Mouse (Mus musculus) G1E-ER4 (cell line): Measurements from ENCODE around the gene S100a13. TPM values are rescaled to one million over a fixed set of nuclear protein-coding genes. Genes with fewer than 3 reads are reported as not detected.

Experiments
- GATA1 ChIP-seq: IDR thresholded peaks from one replicate; pipeline ENCODE4 v1.8.0; 2012; ENCODE audit warnings: low read length, inconsistent platforms
- polyA plus RNA-seq: library from polyadenylated mRNA; stranded (reverse); fragments of >175 nt; gene quantifications from 2 replicates; pipeline ENCODE4 v1.2.3, GENCODE M21; 2012

The S100a13 gene
- 3.5 and 3.8 TPM in 2 replicates for polyA plus RNA-seq

- TF ChIP-seq GATA1: no peak
Observed at GRCm38 (mm10) chr3:90513796-90514590, at the start of gene S100a13, which contains the start of gene S100a1. TSS of gene S100a13 (plus strand) at chr3:90514435. TSS of gene S100a1 (minus strand) at chr3:90514392.

DNA sequence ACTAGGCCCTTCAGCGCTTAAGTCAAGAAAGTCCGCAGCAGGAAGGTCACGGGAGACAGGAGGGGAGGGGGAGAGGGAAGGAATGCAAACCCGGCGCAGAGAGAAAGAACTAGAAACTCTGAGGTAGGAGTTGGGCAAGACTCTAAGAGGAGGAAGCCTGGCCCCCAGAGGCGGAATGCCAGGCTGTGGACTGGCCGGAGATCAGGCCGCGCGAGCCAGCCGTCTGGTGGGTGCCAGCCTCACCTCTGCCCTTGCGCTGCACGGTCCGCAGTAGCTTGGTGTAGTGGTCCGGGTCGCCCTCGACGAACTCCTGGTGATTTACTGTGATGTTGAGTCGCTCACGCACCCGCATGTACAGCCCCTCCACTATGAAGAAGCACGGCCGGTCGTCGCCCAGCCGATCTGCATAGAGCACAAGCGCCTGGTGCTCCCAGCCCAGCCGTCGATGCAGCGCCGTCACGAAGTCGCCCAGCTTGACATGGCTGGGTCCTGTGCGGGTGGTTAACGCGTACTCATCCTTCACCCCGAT lies 49.6 kb upstream of the S100a13 start:
- no peak for TF ChIP-seq GATA1

- no peak for TF ChIP-seq GATA1
Observed at GRCm38 (mm10) chr3:90465081-90465685, 49.1 kb upstream of the S100a13 start.

- TF ChIP-seq GATA1: no peak
Observed at GRCm38 (mm10) chr3:90465686-90466310, 48.4 kb upstream of the S100a13 start, which contains the start of gene Npr1. TSS of gene Npr1 (minus strand) at chr3:90465866.

DNA sequence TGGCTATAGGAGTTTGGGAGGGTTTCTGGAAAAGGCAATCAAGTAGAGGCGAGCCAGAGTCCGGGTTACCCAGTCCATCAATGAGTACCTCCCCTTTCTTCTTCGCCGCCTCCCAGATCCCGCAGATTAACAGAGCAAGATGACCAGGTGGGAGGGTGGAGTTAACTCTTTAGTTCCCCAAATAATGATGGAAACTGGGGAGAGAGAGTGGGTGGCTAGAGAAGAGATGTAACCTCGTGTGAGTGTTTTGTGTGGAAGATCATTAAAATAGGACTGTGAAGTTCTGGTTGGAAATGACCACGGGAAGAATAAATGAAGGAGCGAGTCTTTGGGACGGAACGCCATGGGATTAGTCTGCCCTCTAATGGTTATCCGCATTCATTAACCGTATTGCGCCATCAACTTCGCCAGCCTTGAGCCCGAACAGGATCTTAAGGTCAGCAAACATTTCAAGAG lies 47.9 kb upstream of the S100a13 start:
- no peak for TF ChIP-seq GATA1

DNA sequence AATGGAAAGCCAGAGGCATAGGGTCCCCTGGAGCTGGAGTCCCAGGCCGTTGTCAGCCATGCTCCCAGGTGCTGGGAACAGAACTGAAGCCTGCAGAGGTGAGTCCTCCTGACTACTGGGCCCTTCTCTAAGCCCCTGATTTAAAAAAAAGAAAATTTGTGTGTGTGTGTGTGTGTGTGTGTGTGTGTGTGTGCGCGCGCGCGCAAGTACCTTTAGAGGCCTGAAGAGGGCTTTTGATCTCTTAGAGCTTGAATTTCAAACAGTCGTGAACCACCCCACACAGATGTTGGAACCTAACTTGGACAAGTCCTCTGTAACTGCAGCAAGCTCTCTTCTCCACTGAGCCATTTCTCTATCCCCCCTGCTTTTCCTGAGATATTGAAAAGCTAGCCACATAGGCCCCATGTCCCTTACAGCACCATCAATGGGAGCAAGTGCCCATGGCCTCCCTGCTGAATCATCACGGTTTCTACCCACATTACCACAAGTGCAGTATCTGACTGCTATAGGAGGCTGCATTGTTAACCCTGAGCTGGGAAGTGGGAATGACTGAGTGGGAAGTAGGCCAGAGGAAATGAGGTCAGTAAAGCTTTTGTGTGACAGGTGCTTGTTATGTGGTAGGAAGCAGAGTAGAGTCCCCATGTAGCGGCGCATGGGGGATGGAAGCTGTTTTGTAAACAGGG lies 46.5 kb upstream of the S100a13 start:
- no peak for TF ChIP-seq GATA1

- no peak for TF ChIP-seq GATA1
Observed at GRCm38 (mm10) chr3:90472213-90472612, 42.0 kb upstream of the S100a13 start.

- no peak for TF ChIP-seq GATA1
Observed at GRCm38 (mm10) chr3:90475151-90475830, 38.9 kb upstream of the S100a13 start.

GRCm38 (mm10) chr3:90475831-90476611 lies 38.2 kb upstream of the S100a13 start, which contains the start of gene Ilf2:
TSS of gene Ilf2 (plus strand) at chr3:90476126.
- no peak for TF ChIP-seq GATA1

- no peak for TF ChIP-seq GATA1
Observed at GRCm38 (mm10) chr3:90486998-90487397, 27.2 kb upstream of the S100a13 start.

GRCm38 (mm10) chr3:90488576-90488975 lies 25.7 kb upstream of the S100a13 start:
- no peak for TF ChIP-seq GATA1

DNA sequence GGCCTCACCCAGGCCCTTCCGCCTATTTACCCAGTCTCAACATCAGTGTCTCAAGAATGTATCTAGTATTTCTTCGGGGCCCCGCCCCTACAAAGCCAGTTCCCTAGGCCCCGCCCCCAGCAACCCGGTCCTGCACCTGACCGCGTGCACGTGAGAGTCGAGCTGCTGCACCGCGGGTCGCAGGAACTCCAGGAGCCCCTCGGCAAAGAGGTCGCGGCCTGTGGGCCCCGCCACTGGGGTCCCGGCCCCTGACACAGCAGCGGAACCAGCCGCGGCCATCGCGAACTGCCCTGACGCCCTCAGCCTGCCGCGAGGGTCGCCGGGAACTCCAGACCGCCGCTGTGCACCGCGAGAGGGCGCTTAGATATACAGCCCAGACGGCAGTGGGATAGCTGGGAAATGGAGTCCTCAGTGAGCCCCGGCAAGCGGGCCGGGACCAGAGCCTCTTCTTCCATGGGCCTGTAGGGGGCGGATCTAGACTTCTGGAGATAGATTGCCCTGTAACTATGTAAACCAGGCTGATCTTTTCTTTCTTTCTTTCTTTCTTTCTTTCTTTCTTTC lies 23.5 kb upstream of the S100a13 start, which contains the start of gene Snapin:
Gene Snapin, minus strand, starts transcription at position 338 of the 561 bp plus-strand sequence.
- no peak for TF ChIP-seq GATA1

GRCm38 (mm10) chr3:90491350-90491749 lies 22.9 kb upstream of the S100a13 start:
- no peak for TF ChIP-seq GATA1

- TF ChIP-seq GATA1: no peak
Observed at GRCm38 (mm10) chr3:90493831-90494540, 20.2 kb upstream of the S100a13 start.
